Mouse (Mus musculus) embryo, embryonic 9.5 days (tissue): ENCODE results near the gene Ak4.
A peak's percentile ranks its signal among the peaks of the same experiment; 100 is the strongest.
"Not testable (repeated sequence)": the region's sequence is repeated elsewhere in the genome, so short reads cannot be mapped to it uniquely, and the experiment has no call there.

ENCODE experiments used
- DNase-seq: peaks from one replicate; pipeline ENCODE4 v3.0.0-alpha.2; 2017; ENCODE audit errors: extremely low spot score

The Ak4 gene

GRCm38 (mm10) chr4:101423571-101423970, 4.5 kb downstream of the Ak4 start:
- DNase-seq = no peak

- no peak for DNase-seq
Observed at GRCm38 (mm10) chr4:101424495-101424894, 5.4 kb downstream of the Ak4 start.

DNA sequence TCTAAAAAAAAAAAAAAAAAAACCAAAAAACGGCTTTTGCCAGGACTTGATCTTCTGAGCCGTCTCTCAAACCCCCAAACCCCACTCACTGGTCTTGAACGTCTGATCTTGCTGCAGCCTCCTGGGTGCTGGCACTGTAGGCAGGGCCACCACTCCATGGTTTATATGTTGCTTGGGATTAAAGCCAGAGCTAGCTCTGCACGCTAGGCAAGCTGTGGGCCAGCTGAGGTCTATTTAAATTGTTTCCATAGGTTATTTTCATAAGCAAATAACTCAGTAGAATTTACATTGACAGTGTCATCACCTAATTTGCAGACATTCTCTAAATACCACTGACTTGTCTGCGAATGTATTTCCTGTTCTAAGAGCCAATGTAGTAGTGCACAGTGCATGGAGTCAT, 6.0 kb downstream of the Ak4 start:
- no peak for DNase-seq

DNA sequence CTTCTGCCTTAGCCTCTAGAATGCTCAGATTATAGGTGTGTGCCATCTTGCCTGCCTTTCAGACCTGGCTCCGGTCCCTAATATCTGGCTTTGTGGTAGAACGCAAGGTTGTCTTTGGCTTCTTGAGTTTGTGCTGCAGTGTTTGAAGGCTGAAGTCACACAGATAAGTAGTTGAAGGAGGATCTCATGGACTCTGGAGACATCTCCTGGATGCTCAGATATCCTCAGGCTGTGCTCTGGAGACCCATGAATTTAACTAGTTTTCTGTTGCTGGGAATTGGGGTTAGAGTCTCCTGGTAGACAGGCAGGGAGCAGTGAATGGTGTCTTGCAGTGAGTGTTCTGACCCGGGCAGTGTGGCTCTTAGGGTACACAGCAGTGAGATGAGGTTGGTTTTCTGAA, 6.6 kb downstream of the Ak4 start:
- DNase-seq = no peak

DNA sequence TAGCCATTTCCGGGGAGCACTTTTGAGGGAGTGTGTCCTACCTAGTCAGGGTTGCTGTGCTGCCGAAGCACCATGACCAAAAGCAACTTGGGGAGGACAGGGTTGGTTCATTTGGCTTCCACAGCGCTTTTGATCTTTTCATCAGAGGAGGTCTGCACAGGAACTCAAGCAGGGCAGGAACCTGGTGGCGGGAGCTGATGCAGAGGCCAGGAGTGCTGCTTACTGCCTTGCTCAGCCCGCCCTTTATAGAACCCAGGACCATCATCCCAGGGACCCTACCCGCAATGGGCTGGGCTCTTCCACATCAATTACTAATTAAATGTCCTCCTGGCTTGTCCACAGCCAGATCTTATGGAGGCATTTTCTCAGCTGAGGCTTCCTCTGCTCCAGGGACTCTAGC, 7.5 kb downstream of the Ak4 start:
- no peak for DNase-seq

- DNase-seq = no peak
Observed at GRCm38 (mm10) chr4:101427886-101428680, 9.0 kb downstream of the Ak4 start.

DNA sequence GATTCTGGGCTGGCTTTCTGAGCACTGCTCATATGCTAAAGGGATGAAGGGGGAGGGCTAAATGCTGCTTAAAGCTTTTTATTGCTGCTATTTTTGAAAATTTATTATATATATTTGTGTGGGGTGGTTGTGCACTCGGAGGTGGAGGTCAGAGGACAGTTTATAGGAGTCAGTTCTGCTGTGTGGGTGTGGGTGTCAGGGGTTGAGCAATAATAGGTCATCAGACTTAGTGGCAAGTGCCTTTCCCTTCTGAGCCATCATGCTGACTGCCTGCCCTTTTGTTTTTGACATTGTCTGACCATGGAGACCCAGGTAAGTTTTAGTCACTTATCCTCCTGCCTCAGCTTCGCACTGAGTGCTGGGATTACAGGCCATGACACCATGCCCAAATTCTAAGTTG, 10.0 kb downstream of the Ak4 start:
- DNase-seq = no peak

DNA sequence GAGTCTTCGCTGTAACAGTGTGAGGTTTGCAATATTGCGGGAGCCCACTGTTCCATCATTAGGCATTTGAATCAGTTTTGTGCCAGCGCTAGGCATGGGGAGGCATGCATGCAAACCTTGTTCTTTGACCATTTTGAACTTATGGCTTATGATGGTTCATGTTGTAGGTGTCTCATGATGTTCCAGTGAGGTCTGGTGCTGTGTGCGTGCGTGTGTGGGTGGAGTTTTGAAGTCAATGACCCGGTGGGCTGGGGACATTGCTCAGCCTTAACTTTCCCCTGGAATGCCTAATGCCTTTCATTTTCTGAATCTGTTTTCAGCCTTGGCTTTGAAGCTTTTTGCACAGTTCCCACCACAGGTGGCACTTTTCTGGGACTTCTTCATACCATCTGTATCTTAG, 10.9 kb downstream of the Ak4 start:
- DNase-seq = no peak

DNA sequence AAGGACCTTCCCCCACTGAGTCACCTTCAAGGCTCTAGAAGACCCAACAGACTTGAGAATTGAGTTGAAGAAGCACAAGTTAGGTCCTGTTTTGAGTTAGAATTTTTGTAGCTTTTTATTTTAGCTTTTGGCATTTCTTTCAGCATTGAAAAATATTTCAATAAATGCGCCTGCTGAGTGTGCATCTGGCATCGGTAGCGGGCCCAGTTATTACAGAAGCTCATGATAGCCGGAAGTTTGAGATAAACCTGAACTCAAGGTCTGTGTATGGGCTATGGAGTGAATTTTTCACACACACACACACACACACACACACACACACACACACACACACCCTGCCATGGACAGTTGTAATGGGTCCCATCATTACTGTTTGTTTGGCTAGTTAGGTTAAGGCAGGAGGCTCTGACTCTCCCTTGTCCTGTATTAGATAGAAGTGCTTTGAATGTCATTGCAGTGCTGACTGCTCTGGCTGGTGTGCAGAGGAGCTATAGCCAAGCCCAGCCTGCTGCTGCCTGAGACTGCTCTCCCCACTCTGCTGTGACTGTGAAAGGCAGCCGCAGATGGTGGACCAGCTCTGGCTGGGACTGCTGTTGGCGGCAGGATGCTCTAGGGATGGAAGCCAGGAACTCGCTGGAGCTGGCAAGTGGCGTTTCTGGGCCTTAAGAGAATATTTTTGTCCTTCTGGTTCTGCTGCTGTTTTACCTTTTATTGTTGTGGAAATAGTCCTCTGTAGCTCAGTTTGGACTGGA, 17.9 kb downstream of the Ak4 start:
- no peak for DNase-seq

DNA sequence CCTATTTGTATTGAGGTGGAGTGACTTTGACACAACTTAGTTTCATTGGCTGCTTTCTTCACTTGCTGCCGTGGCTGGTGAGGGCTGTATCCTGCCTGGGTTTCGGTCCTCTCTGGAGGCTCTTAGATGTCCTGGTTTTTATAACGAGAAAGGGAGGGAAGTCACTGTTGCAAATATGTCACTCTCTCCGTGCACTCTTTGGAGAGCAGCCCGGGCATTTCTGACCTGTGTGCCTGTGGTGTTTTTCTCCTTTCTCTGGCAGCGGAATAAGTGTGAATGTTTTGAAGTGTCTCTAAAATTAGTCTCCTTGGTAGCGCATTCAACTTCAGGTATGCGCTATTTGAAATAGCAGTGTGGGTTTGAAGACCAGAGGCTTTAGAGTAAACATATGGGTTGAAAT, 19.2 kb downstream of the Ak4 start:
- DNase-seq = no peak

- DNase-seq = no peak
Observed at GRCm38 (mm10) chr4:101439738-101440389, 20.8 kb downstream of the Ak4 start.

GRCm38 (mm10) chr4:101442791-101443190, 23.7 kb downstream of the Ak4 start:
- no peak for DNase-seq

- no peak for DNase-seq
Observed at GRCm38 (mm10) chr4:101443419-101443991, 24.4 kb downstream of the Ak4 start.

DNA sequence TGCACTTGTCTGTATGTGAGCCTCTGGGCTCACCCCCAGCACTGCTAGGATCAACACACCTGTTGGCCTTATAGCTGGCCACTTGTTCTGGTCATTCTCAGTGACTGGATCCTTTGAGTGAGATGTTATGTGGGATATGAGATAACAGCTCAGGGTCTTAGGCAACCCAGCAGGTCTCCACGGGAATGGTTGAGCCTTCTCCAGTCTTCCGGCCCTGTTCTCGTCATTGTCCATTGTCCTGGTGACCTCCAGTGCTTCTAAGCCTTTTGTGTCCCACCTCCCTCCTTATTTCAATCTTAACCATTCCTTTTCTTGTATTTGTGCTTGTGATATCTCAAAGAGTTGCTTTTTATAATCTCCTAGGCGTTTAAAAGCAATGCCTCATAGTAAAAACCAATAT, 26.6 kb downstream of the Ak4 start:
- no peak for DNase-seq

- not testable (repeated sequence) for DNase-seq
Observed at GRCm38 (mm10) chr4:101446606-101447005, 27.5 kb downstream of the Ak4 start.

DNA sequence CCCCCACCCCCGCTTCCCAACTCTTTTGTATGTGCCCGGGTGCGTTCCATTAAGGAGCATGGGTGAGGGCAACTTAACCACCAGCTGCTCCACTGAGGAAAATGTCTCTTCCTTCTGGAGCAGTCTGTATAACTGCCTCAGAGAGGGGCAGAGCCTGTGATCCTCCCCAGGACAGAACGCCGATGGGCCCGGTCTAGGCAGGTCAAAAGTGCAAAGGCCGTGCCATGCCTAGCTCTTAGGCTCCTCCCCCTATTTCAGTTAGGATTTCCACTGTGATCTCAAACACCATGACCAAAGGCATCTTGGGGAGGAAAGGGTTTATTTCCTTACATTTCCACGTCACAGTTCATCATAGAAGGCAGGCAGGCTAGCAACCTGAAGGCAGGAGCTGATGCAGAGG, 29.6 kb downstream of the Ak4 start:
- DNase-seq = no peak

DNA sequence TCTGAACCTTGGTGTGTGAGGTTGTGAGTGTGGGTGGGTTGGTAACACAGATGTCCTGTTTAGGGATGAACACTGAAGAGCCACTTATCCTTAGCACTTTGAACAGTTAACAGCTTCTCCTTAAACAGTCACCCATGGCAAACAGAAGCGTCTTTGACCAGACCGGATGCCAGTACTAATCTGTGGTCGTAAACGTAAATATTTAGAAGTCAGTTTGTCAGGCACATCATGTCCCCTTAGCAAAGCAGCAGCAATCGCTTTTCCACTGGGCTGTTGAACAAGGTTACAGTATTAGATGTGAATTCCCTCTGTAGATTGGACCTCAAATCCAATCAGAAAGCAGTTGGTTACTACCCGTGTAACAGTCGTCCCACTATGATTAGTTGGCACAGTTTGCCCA, 30.3 kb downstream of the Ak4 start:
- no peak for DNase-seq

DNA sequence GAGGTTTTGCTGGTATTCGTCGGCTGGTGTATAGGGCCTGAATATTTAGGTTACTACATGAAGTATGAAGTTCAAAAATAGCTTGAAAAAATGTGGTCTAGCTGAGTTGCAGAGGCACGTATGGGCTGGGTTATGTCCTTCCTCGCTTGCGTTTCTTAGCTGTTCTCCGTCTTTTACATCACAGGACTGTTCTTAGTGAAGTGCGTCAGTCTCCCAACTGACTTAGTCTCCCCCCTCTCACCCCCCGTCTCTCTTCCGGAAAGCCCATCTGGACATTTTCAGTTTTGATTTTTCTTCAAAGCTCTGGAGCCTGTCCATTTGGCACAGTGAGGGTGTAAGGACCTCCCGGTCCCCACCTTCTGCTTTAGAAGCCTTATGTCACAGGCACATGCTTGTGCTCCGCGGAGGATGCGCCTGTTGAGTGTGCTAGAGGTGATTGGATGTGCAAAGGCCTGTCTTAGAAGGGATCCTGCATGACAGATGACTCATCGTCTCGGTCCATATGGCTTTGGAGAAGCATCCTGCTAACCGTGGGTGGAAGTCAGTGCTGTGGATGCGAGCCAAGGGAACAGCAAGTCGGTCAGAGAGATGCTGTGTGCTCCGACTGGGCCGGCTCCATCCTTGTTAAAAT, 31.2 kb downstream of the Ak4 start:
- no peak for DNase-seq

DNA sequence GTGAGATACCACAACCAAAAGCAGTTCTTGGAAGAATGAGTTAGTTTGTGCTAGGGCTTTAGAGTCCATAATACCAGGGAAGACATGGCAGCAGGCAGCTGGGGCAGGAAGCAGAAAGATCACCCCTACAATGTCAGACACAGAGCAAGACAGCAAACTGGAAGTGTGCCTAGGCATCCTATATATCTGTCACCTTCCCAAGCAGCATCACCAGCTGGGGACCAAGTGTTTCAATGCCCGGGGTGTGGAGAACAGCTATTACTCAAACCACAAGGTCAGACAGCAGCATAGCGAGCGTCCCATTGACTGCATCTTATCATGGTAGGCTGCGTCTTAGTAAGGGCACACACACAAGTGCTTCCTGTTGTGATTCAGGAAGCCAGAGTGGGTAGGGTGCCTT, 32.0 kb downstream of the Ak4 start:
- no peak for DNase-seq

DNA sequence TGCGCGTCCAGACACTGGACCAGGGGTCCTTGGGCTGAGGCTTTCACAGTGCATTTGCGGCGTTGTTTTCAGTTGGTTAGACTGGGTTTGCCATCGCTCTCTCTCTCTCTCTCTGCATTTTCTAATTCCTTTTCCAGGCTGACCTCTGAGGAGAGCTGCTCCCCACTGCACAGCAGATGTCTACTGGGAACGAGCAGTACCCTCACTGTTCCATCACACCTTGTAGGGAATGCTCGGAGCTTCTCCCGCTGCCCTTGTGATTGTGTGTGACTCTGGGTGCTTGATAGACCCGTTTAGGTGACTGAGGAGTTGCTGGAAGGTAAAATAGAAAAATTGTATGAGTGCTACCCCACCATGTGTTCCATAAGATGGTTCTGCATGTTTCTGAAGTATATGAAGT, 33.8 kb downstream of the Ak4 start:
- no peak for DNase-seq

DNA sequence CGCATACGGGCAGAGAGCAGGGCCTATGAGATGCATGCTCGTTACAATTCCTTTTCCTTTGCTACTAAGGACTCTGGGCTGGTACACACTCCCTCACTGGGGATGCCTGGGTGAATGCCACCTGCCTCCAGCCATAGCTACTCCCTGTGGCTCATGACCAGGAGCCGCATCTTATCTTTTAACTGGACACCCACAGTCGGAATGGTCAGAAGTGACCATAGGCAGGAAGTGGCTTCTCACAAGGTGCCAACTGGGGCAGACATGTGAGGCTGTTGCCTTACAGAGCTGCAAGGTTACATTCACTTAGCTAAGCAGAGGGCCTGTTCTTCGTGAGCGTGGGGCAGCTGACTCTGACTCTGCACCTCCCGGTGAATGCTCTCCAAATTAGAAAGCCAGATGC, 38.1 kb downstream of the Ak4 start:
- no peak for DNase-seq

DNA sequence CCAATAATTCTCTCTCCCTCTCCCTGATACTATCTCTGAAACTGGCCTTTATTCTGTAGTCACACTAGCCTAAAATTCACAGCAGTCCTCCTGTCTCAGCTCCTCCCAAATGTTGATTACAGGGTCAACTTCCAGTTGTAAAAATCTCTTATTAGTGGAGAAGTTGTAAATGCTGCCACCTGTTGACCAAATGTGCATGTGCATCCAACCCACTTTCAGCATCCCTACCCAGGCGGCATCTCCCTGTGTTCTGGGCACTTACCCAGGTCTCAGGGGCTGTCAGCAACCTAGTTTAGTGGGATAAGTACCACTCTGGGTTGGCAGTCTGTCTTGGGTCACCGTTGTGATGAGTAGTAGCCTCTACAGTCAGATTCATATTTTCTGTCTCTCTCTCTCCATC, 39.3 kb downstream of the Ak4 start:
- peak; percentile 29 for DNase-seq
